Mouse (Mus musculus) lung, postnatal 0 days (tissue): ENCODE data around the gene St6galnac1. TPM values are rescaled to one million over a fixed set of nuclear protein-coding genes. Genes with fewer than 3 reads are reported as not detected.
"Not testable (repeated sequence)": the region's sequence is repeated elsewhere in the genome, so short reads cannot be mapped to it uniquely, and the experiment has no call there.

Source experiments
- ATAC-seq: fragments of 200-750 bp; cut with Nextera tagmentation; 2 replicates; pipeline ENCODE4 v1.8.0; 2017; ENCODE audit warnings: moderate library complexity
- DNase-seq: peaks from one replicate; pipeline ENCODE4 v3.0.0-alpha.2; 2016; ENCODE audit warnings: low spot score
- H3K27ac ChIP-seq: fragments of 300-500 bp; sonication (generic); 2 replicates; pipeline ENCODE4 v1.5.1; 2014; ENCODE audit warnings: antibody characterized with exemption, mild to moderate bottlenecking, low read length, mixed read lengths
- H3K27me3 ChIP-seq: fragments of 300-500 bp; sonication (generic); replicated peaks from 2 replicates; pipeline ENCODE4 v1.6.1; 2014; ENCODE audit warnings: low read length, mixed read lengths; ENCODE audit not compliant: insufficient read depth
- H3K36me3 ChIP-seq: fragments of 300-500 bp; sonication (generic); 2 replicates; pipeline ENCODE4 v1.6.1; 2014; ENCODE audit warnings: low read length, mixed read lengths; ENCODE audit not compliant: insufficient read depth
- H3K4me1 ChIP-seq: fragments of 300-500 bp; sonication (generic); 2 replicates; pipeline ENCODE4 v1.6.1; 2014; ENCODE audit warnings: antibody characterized with exemption, low read depth, low read length, mixed read lengths; ENCODE audit not compliant: insufficient read depth
- H3K4me2 ChIP-seq: fragments of 300-500 bp; sonication (generic); replicated peaks from 2 replicates; pipeline ENCODE4 v1.6.1; 2014; ENCODE audit warnings: low read depth, mild to moderate bottlenecking, low read length, moderate library complexity, mixed read lengths
- H3K4me3 ChIP-seq: fragments of 300-500 bp; sonication (generic); 2 replicates; pipeline ENCODE4 v1.5.1; 2014; ENCODE audit warnings: low read depth, low read length
- H3K9ac ChIP-seq: fragments of 300-500 bp; sonication (generic); replicated peaks from 2 replicates; pipeline ENCODE4 v1.6.1; 2014; ENCODE audit warnings: low read depth, mild to moderate bottlenecking
- H3K9me3 ChIP-seq: fragments of 300-500 bp; sonication (generic); 2 replicates; pipeline ENCODE4 v1.6.1; 2016; ENCODE audit warnings: low read length, mixed read lengths
- CTCF ChIP-seq: IDR thresholded peaks from 2 replicates; pipeline ENCODE4 v1.5.1; 2016; ENCODE audit warnings: antibody characterized with exemption, mild to moderate bottlenecking
- EP300 ChIP-seq: IDR thresholded peaks from 2 replicates; pipeline ENCODE4 v1.6.1; 2016; ENCODE audit warnings: antibody characterized with exemption, mild to moderate bottlenecking, control low read depth
- WGBS: fragments of 180-500 bp; shearing (Covaris S2); extraction: QIAGEN DNeasy Blood & Tissue Kit; methylation state at CpG from one replicate; pipeline ENCODE4 v1.1.7; 2014; 5-methylcytosine and 5-hydroxymethylcytosine counted together
- polyA plus RNA-seq: library from polyadenylated mRNA; unstranded; fragments of >200 nt; fragmentation: Nextera tagmentation; extraction: Ambion mirVana; gene quantifications from 2 replicates; pipeline ENCODE4 v1.2.1, GENCODE M21; 2015

Gene St6galnac1
- not detected in 2 replicates for polyA plus RNA-seq

DNA sequence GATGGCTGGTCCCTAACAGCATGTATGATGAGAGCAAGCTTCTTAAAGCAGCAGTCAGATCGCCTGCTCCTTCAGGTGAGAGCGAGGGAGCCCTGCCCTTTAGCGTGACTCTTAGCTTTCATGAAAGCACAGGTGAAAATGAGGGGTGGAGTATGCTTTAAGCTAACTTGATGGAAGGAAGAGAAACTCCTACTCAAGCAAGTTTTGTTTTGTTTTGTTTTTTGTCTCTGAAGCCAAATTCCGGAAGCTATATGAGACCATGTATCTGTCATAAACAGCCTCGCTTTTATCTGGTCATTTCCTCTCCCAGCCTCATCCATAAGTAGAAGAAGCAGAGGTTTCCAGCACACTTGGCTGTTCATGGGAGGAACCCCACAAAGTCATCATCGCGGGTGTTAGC is at the start of gene St6galnac1:
Gene St6galnac1 (minus strand): TSS at position 101 of the 400 bp plus-strand sequence.
- WGBS, result 70% methylated on average over 7 of the region's 7 CpGs
- TF ChIP-seq CTCF, result no peak
- TF ChIP-seq EP300, result no peak
- Histone ChIP-seq H3K9ac (no peak within 1 kb of the TSS), H3K36me3 (no peaks in the 10 kb centered on the region), H3K27me3 (no peaks in the 10 kb centered on the region), H3K4me2 (no peak within 1 kb of the TSS), H3K4me1 (no peaks in the 10 kb centered on the region), H3K4me3 (no peak within 1 kb of the TSS), H3K27ac (no peak within 1 kb of the TSS), H3K9me3 (no peaks in the 10 kb centered on the region)
- no peak for ATAC-seq
- no peak for DNase-seq

DNA sequence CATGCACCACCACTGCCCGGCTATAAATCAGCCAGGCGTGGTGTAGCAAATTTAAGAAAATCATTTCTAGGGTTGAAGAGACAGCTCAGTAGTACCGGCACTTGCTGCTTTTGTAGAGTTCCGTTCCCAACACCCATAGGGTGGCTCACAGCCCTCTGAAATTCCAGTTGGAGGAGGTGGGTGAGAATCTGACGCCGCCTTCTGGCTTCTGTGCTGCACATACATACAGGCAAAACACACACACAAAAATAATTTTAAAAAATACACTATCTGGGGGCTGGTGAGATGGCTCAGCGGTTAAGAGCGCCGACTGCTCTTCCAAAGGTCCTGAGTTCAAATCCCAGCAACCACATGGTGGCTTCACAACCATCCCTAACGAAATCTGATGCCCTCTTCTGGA is 48.6 kb upstream of the St6galnac1 start:
- not testable (repeated sequence) for H3K4me2 ChIP-seq, H3K36me3 ChIP-seq
- 96% methylated on average over 9 of the region's 10 CpGs for WGBS

DNA sequence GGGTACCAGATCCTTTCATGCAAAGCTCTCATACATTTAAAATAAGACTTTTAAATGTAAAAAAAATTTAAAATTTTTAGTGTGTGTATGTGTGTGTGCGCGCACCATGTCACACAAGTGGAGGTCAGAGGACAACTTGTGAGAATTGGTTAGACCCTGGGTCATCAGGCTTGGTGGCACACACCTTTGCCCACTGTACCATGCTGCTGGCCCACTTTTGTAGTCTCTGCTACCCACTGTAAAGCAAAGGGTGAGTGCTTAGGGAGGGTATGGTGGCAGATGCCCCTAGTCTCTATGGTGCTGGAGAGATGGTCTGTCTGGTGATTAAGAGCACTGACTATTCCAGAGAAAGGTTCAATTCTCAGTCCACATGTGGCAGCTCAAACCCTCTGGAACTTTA is 47.9 kb upstream of the St6galnac1 start:
- 100% methylated on average over 2 of the region's 2 CpGs for WGBS
- ATAC-seq, result no peak
- H3K4me1 ChIP-seq, result no peaks in the 10 kb centered on the region; the same call in 1 of the 2 replicates

More for the DNA sequence above, 48.6 kb upstream of the St6galnac1 start:
- DNase-seq, H3K9me3 ChIP-seq, H3K4me3 ChIP-seq, H3K4me1 ChIP-seq, H3K27ac ChIP-seq, H3K27me3 ChIP-seq, H3K9ac ChIP-seq, ATAC-seq: not testable (repeated sequence)

GRCm38 (mm10) chr11:116822626-116823025 is 47.3 kb upstream of the St6galnac1 start:
- DNase-seq, result no peak
- Histone ChIP-seq H3K27ac (no peak overlapping the region), H3K9me3 (no peaks in the 10 kb centered on the region), H3K9ac (no peak overlapping the region), H3K4me2 (no peak overlapping the region), H3K36me3 (no peaks in the 10 kb centered on the region), H3K4me3 (no peak overlapping the region), H3K27me3 (no peaks in the 10 kb centered on the region), H3K4me1 (no peaks in the 10 kb centered on the region; the same call in 1 of the 2 replicates)
- no peak for ATAC-seq
- 80% methylated on average over 10 of the region's 10 CpGs for WGBS
- TF ChIP-seq EP300 (no peak), CTCF (no peak)

More for the DNA sequence above, 47.9 kb upstream of the St6galnac1 start:
- Histone ChIP-seq H3K27ac (no peak overlapping the region), H3K4me2 (no peak overlapping the region), H3K9ac (no peak overlapping the region), H3K27me3 (no peaks in the 10 kb centered on the region), H3K9me3 (no peaks in the 10 kb centered on the region), H3K4me3 (no peak overlapping the region), H3K36me3 (no peaks in the 10 kb centered on the region)
- DNase-seq, result no peak
- TF ChIP-seq EP300 (no peak), CTCF (no peak)

DNA sequence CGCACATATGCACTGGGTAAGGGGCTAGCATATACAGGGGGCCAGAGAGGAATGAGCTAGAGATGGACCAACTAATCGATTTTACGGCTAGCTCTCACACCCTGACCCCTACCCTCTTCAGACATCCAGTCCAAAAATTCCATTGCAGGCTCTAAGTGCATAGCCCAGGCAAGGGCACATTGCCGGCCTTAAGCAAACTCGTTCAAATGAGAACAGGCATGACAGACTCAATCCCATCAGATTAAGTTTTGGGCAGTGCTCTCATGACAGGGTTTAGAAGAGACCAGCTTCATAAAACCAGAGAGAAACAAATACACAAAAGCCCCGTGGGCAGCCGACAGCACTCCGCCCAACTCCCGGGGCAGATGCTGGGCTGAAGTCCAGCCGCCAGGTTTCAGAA is 46.9 kb upstream of the St6galnac1 start:
- Histone ChIP-seq H3K9me3 (no peaks in the 10 kb centered on the region), H3K4me2 (no peak overlapping the region), H3K4me1 (no peaks in the 10 kb centered on the region; the same call in 1 of the 2 replicates), H3K9ac (no peak overlapping the region), H3K27me3 (no peaks in the 10 kb centered on the region), H3K27ac (no peak overlapping the region), H3K4me3 (no peak overlapping the region), H3K36me3 (no peaks in the 10 kb centered on the region)
- WGBS, result 47% methylated on average over 10 of the region's 10 CpGs
- TF ChIP-seq CTCF, result no peak
- TF ChIP-seq EP300, result no peak
- ATAC-seq (no peak), DNase-seq (no peak)

GRCm38 (mm10) chr11:116821057-116821940 is 46.0 kb upstream of the St6galnac1 start:
- Histone ChIP-seq H3K4me3 (no peak overlapping the region), H3K9me3 (no peaks in the 10 kb centered on the region), H3K4me1 (no peaks in the 10 kb centered on the region; the same call in 1 of the 2 replicates), H3K27me3 (no peaks in the 10 kb centered on the region), H3K27ac (peak overlapping the region; percentile 75), H3K36me3 (no peaks in the 10 kb centered on the region), H3K9ac (no peak overlapping the region), H3K4me2 (no peak overlapping the region)
- DNase-seq, result peak; percentile 84
- WGBS, result 48% methylated on average over 13 of the region's 13 CpGs
- peak; percentile 71 for ATAC-seq
- peak; percentile 65 for TF ChIP-seq EP300
- no peak for TF ChIP-seq CTCF
